Mouse (Mus musculus) MEL (cell line): ENCODE results near the gene Tmem144. TPM values are rescaled to one million over a fixed set of nuclear protein-coding genes. Genes with fewer than 3 reads are reported as not detected.

Experiments
- DNase-seq: peaks from one replicate; pipeline ENCODE4 v3.0.0; 2011; ENCODE audit warnings: low read depth, low spot score
- H3K27ac ChIP-seq: 2 replicates; pipeline ENCODE4 v1.5.1; 2012; ENCODE audit warnings: low read depth, mild to moderate bottlenecking, control low read depth, low read length, moderate library complexity; ENCODE audit not compliant: control insufficient read depth
- H3K27me3 ChIP-seq, 2 experiments: fragments of 150-350 bp in 1 of 2; sonication (generic) in 1 of 2; 2 replicates each; pipeline ENCODE4 v1.6.1; 2012; ENCODE audit warnings: low read length in 2 of 2, mild to moderate bottlenecking in 2 of 2, improper control_type of control experiment in 1 of 2, moderate library complexity in 1 of 2; ENCODE audit not compliant: insufficient read depth in 2 of 2, control insufficient read depth in 1 of 2
- H3K36me3 ChIP-seq, 2 experiments: 2 replicates each; pipeline ENCODE4 v1.6.1; 2012 to 2014; ENCODE audit warnings: low read length in 2 of 2, improper control_type of control experiment in 1 of 2, inconsistent platforms in 1 of 2, mild to moderate bottlenecking in 1 of 2; ENCODE audit not compliant: insufficient read depth in 2 of 2, control insufficient read depth in 1 of 2
- H3K4me1 ChIP-seq, 2 experiments: fragments of 150-350 bp in 1 of 2; sonication (generic) in 1 of 2; 2 replicates each; pipeline ENCODE4 v1.6.1; 2012; ENCODE audit warnings: low read length in 2 of 2, improper control_type of control experiment in 1 of 2, mild to moderate bottlenecking in 1 of 2; ENCODE audit not compliant: insufficient read depth in 2 of 2, control insufficient read depth in 1 of 2
- H3K4me3 ChIP-seq, 2 experiments: fragments of 150-350 bp in 1 of 2; sonication (generic) in 1 of 2; 2 replicates each; pipeline ENCODE4 v1.5.1; 2012; ENCODE audit warnings: low read depth in 2 of 2, low read length in 2 of 2, mild to moderate bottlenecking in 2 of 2, moderate library complexity in 2 of 2, control low read depth in 1 of 2, improper control_type of control experiment in 1 of 2; ENCODE audit not compliant: control insufficient read depth in 1 of 2, insufficient read depth in 1 of 2
- H3K79me2 ChIP-seq: 2 replicates; pipeline ENCODE4 v1.6.1; 2012; ENCODE audit warnings: mild to moderate bottlenecking, low read length, moderate library complexity; ENCODE audit not compliant: control insufficient read depth, poor library complexity, insufficient read depth
- H3K9ac ChIP-seq: 2 replicates; pipeline ENCODE4 v1.6.1; 2012; ENCODE audit warnings: low read depth, mild to moderate bottlenecking, control low read depth, low read length, moderate library complexity; ENCODE audit not compliant: control insufficient read depth, poor library complexity, severe bottlenecking
- H3K9me3 ChIP-seq: fragments of 150-350 bp; sonication (generic); replicated peaks from 2 replicates; pipeline ENCODE4 v1.6.1; 2012; ENCODE audit warnings: mild to moderate bottlenecking, low read length, improper control_type of control experiment, moderate library complexity; ENCODE audit not compliant: insufficient read depth
- BHLHE40 ChIP-seq: IDR thresholded peaks from 2 replicates; pipeline ENCODE4 v1.6.1; 2012; ENCODE audit warnings: low read depth, mild to moderate bottlenecking, inconsistent platforms, low read length, improper control_type of control experiment, borderline replicate concordance
- CHD1 ChIP-seq: IDR thresholded peaks from 2 replicates; pipeline ENCODE4 v1.6.1; 2012; ENCODE audit warnings: low read depth, mild to moderate bottlenecking, inconsistent platforms, low read length, improper control_type of control experiment
- CHD2 ChIP-seq: IDR thresholded peaks from 2 replicates; pipeline ENCODE4 v1.6.1; 2011; ENCODE audit warnings: low read length, improper control_type of control experiment
- CTCF ChIP-seq, 3 experiments: IDR thresholded peaks in 2 of 3; conservative IDR thresholded peaks in 1 of 3; 2 replicates each; pipeline ENCODE4 v1.5.1; 2011 to 2012; ENCODE audit warnings: low read length in 3 of 3, low read depth in 2 of 3, mild to moderate bottlenecking in 2 of 3, improper control_type of control experiment in 1 of 3, inconsistent platforms in 1 of 3, mixed read lengths in 1 of 3, moderate library complexity in 1 of 3; ENCODE audit not compliant: control insufficient read depth in 1 of 3, insufficient read depth in 1 of 3, poor library complexity in 1 of 3, severe bottlenecking in 1 of 3
- E2F4 ChIP-seq: IDR thresholded peaks from 2 replicates; pipeline ENCODE4 v1.6.1; 2011; ENCODE audit warnings: low read depth, low read length, improper control_type of control experiment, borderline replicate concordance
- GATA1 ChIP-seq: IDR thresholded peaks from 2 replicates; pipeline ENCODE4 v1.6.1; 2011; ENCODE audit warnings: low read depth, low read length, improper control_type of control experiment
- HCFC1 ChIP-seq: IDR thresholded peaks from 2 replicates; pipeline ENCODE4 v1.6.1; 2012; ENCODE audit warnings: low read depth, mild to moderate bottlenecking, inconsistent platforms, low read length, improper control_type of control experiment, moderate library complexity
- JUND ChIP-seq: IDR thresholded peaks from 2 replicates; pipeline ENCODE4 v1.6.1; 2011; ENCODE audit warnings: low read depth, mild to moderate bottlenecking, improper control_type of control experiment, low read length
- KAT2A ChIP-seq: conservative IDR thresholded peaks from 2 replicates; pipeline ENCODE4 v1.6.1; 2012; ENCODE audit warnings: low read depth, low read length, improper control_type of control experiment, inconsistent platforms
- MAFK ChIP-seq: IDR thresholded peaks from 2 replicates; pipeline ENCODE4 v1.6.1; 2011; ENCODE audit warnings: low read depth, mild to moderate bottlenecking, low read length, improper control_type of control experiment, borderline replicate concordance
- MAX ChIP-seq: IDR thresholded peaks from 2 replicates; pipeline ENCODE4 v1.6.1; 2011; ENCODE audit warnings: low read length, improper control_type of control experiment
- MAZ ChIP-seq: IDR thresholded peaks from 2 replicates; pipeline ENCODE4 v1.6.1; 2012; ENCODE audit warnings: low read depth, mild to moderate bottlenecking, inconsistent platforms, low read length, improper control_type of control experiment
- MXI1 ChIP-seq: IDR thresholded peaks from 2 replicates; pipeline ENCODE4 v1.6.1; 2011; ENCODE audit warnings: mild to moderate bottlenecking, low read depth, low read length, improper control_type of control experiment
- MYB ChIP-seq: IDR thresholded peaks from 2 replicates; pipeline ENCODE4 v1.6.1; 2011; ENCODE audit warnings: mild to moderate bottlenecking, low read depth, low read length, improper control_type of control experiment
- MYC ChIP-seq: IDR thresholded peaks from 2 replicates; pipeline ENCODE4 v1.6.1; 2011; ENCODE audit warnings: low read depth, mild to moderate bottlenecking, low read length, improper control_type of control experiment, moderate library complexity
- NRF1 ChIP-seq: IDR thresholded peaks from 2 replicates; pipeline ENCODE4 v1.6.1; 2014; ENCODE audit warnings: low read depth, mild to moderate bottlenecking, inconsistent platforms, low read length, improper control_type of control experiment, moderate library complexity; ENCODE audit not compliant: poor library complexity, insufficient read depth, severe bottlenecking
- POLR2AphosphoS2 ChIP-seq: IDR thresholded peaks from 2 replicates; pipeline ENCODE4 v1.6.1; 2011; ENCODE audit warnings: low read length, improper control_type of control experiment
- RAD21 ChIP-seq: IDR thresholded peaks from 2 replicates; pipeline ENCODE4 v1.6.1; 2011; ENCODE audit warnings: mild to moderate bottlenecking, low read depth, low read length, improper control_type of control experiment
- SIN3A ChIP-seq: IDR thresholded peaks from 2 replicates; pipeline ENCODE4 v1.6.1; 2012; ENCODE audit warnings: low read length, improper control_type of control experiment, inconsistent platforms
- SMC3 ChIP-seq: IDR thresholded peaks from 2 replicates; pipeline ENCODE4 v1.6.1; 2011; ENCODE audit warnings: low read depth, low read length, improper control_type of control experiment
- TBP ChIP-seq: IDR thresholded peaks from 2 replicates; pipeline ENCODE4 v1.8.0; 2011; ENCODE audit warnings: low read depth, low read length, improper control_type of control experiment
- TCF12 ChIP-seq: IDR thresholded peaks from 2 replicates; pipeline ENCODE4 v1.6.1; 2014; ENCODE audit warnings: low read depth, mild to moderate bottlenecking, inconsistent platforms, low read length, improper control_type of control experiment, moderate library complexity
- ZNF384 ChIP-seq: IDR thresholded peaks from 2 replicates; pipeline ENCODE4 v1.6.1; 2012; ENCODE audit warnings: low read depth, mild to moderate bottlenecking, inconsistent platforms, low read length, improper control_type of control experiment
- polyA plus RNA-seq, 2 experiments: library from polyadenylated mRNA; stranded (reverse) in 1 of 2; unstranded in 1 of 2; fragments of >175 nt in 1 of 2; fragments of >200 nt in 1 of 2; gene quantifications; 2 replicates each; pipeline versions ENCODE4 v1.2.1 to v1.2.4; 2012; ENCODE audit warnings: low replicate concordance in 2 of 2, low read depth in 1 of 2; ENCODE audit not compliant: insufficient read length in 2 of 2, insufficient read depth in 1 of 2, missing spikeins in 1 of 2
- total RNA-seq: library from RNA; depleted of rRNA; stranded (reverse); fragments of 300-350 nt; gene quantifications from 2 replicates; pipeline ENCODE4 v1.2.3, GENCODE M21; 2012

The Tmem144 gene
- total and polyA plus RNA-seq, 3 experiments: 0.04 to 0.25 TPM; not detected in 1

DNA sequence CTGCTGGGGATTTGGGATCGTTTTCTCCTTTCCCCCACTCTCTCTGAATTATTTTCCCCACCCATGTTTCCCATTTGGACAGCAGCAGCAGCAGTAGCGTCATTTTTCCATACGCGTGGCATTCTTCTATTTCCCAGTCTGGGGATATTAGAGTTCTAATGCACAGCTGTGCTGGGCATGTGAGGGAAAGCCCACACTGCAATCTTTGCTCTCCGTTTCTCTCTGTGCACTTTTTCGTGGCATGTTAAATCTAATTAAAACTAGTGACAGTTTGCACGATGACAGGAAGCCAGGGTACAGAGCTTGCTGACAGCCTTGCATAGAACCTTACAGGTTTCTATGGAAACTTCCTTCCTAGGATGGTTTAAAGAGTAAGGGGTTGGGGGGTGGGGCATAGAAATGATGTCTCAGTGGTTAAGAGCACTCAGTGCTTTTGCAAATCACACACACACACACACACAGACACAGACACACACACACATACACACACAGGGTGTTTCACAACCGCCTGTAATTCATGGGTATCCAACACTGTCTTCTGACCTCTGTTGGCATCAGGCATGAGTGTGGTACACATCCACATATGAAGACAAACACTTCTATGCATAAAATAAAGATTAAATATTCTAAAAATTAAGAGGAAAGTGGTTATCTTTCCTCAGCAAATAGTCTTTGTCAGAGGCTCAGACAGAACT is 34.7 kb upstream of the Tmem144 start:
- Histone ChIP-seq H3K9ac (no peak overlapping the region), H3K9me3 (no peaks in the 10 kb centered on the region), H3K27me3 (no peaks in the 10 kb centered on the region), H3K4me1 (peaks cover 0 to 7% of the 10 kb centered on the region in 2 experiments; a peak in 3 of 4 replicates), H3K4me3 (no peak overlapping the region), H3K79me2 (peaks cover 1% of the 10 kb centered on the region; the same call in 1 of the 2 replicates), H3K36me3 (peaks cover 0 to 9% of the 10 kb centered on the region in 2 experiments; a peak in 2 of 4 replicates)
- TF ChIP-seq MYC (no peak), MAZ (no peak), MXI1 (no peak), SMC3 (no peak), KAT2A (no peak), NRF1 (no peak), JUND (no peak)
- TF ChIP-seq, all 39 proteins: peak for 0
- no peak for DNase-seq
- no peak overlapping the region for H3K27ac ChIP-seq

DNA sequence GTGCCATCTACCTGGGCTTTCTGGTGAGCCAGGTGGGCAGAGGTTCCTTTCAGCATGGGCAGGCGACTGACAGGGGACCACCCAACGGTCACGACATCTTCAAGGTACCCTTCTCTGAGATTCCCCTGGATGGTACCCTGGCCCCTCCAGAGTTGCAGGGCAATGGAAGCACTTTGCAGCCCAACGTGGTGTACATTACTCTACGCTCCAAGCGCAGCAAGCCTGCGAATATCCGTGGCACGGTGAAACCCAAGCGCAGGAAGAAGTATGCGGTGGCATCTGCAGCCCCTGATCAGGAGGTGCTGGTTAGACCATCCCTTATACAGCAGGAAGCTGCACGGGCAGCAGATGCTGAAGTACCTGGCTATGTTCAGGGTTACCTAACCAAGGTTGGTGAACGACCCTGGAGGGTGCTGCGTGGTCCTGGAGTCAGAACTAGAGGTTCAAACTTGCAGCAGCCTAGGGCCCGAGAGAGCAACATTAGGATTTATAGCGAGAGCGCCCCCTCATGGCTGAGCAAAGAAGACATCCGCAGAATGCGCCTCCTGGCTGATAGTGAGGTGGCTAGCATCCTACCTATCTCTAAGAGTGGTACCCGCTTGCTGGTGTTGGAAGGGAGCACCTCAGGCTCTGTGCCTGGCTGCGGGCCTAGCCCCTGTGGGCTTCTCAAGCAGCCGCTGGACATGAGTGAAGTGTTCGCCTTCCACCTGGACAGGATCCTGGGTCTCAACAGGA is 34.0 kb upstream of the Tmem144 start:
- no peak overlapping the region for H3K27ac ChIP-seq

DNA sequence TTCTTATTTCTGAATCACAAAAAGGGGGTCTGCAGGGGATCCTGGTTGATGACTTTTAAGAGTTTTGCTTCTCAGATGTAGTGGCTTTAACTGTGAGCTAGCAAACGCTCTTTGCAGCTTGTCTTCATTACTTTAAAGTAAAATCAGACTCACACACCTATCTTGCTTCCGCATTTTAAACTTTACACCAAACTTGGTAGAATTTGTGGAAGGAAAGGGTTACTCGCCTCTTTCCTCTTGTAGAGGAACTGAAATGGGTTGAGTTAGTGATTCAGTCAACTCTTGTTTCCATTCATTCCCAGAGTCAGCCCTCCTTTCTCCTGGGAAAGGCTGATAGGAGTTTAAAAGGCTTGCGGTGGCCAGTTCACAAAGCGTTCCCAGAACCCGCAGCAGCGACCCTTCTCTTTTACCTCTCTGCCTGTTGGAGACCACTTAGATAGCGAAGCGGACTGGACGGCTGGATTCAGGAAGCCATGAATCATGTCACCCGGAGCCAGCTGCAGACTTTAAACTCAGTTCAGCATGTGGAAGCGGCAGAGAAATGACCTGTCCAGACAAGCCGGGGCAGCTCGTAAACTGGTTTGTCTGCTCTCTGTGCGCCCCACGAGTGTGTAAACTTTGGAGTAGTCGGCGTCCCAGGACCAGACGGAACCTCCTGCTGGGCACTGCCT is 33.2 kb upstream of the Tmem144 start:
- Histone ChIP-seq H3K36me3 (peaks cover 0 to 9% of the 10 kb centered on the region in 2 experiments; a peak in 2 of 4 replicates), H3K9me3 (no peaks in the 10 kb centered on the region), H3K79me2 (peaks cover 1% of the 10 kb centered on the region; the same call in 1 of the 2 replicates), H3K27ac (no peak overlapping the region), H3K27me3 (no peaks in the 10 kb centered on the region; a peak in 1 of 4 replicates), H3K9ac (peak overlapping the region; percentile 16; the same call in 1 of the 2 replicates), H3K4me1 (peaks cover 0 to 7% of the 10 kb centered on the region in 2 experiments; a peak in 3 of 4 replicates), H3K4me3 (peak overlapping the region; percentile 1 to 5; a peak in 1 of 4 replicates)
- peak; percentile 65 for DNase-seq
- no peak for TF ChIP-seq E2F4
- TF ChIP-seq MYB: no peak
- TF ChIP-seq POLR2AphosphoS2: no peak
- TF ChIP-seq CHD2: no peak
- no peak for TF ChIP-seq CHD1
- TF ChIP-seq TBP: no peak
- TF ChIP-seq ZNF384: no peak
- TF ChIP-seq MAX: no peak
- TF ChIP-seq MAFK: no peak
- no peak for TF ChIP-seq MAZ
- no peak for TF ChIP-seq RAD21
- TF ChIP-seq GATA1: no peak
- no peak for TF ChIP-seq HCFC1
- TF ChIP-seq TCF12: no peak
- no peak for TF ChIP-seq SIN3A
- TF ChIP-seq BHLHE40: no peak

More for the DNA sequence above, 34.0 kb upstream of the Tmem144 start:
- peaks cover 0 to 7% of the 10 kb centered on the region in 2 experiments; a peak in 3 of 4 replicates for H3K4me1 ChIP-seq
- H3K9me3 ChIP-seq: no peaks in the 10 kb centered on the region
- TF ChIP-seq CTCF (IDR thresholded peaks at IDR 0.05 in 2 of 3, conservative IDR thresholded peaks at IDR 0.05 in 1 of 3; ENCODE audit: control insufficient read depth in 1 of 3, insufficient read depth in 1 of 3, low read depth in 2 of 3, low read length in 3 of 3, poor library complexity in 1 of 3, severe bottlenecking in 1 of 3): peak; percentile 36 to 55 (median 49); a peak in 5 of 6 replicates
- TF ChIP-seq MAX: no peak
- TF ChIP-seq, all 39 proteins: peak for 1
- no peak overlapping the region for H3K9ac ChIP-seq
- H3K36me3 ChIP-seq: peaks cover 0 to 9% of the 10 kb centered on the region in 2 experiments; a peak in 2 of 4 replicates
- no peak for DNase-seq
- H3K79me2 ChIP-seq: peaks cover 1% of the 10 kb centered on the region; the same call in 1 of the 2 replicates
- no peaks in the 10 kb centered on the region; a peak in 1 of 4 replicates for H3K27me3 ChIP-seq
- H3K4me3 ChIP-seq: no peak overlapping the region
